Mouse (Mus musculus): Measurements from ENCODE around the gene Sorcs3.

The Sorcs3 gene

GRCm38 (mm10) chr19:48205929-48206814 is at the start of gene Sorcs3:
Gene Sorcs3, plus strand, starts transcription at chr19:48206025.
- DNase-seq (ENCODE audit: low spot score in 2 of 2) = no peak

DNA sequence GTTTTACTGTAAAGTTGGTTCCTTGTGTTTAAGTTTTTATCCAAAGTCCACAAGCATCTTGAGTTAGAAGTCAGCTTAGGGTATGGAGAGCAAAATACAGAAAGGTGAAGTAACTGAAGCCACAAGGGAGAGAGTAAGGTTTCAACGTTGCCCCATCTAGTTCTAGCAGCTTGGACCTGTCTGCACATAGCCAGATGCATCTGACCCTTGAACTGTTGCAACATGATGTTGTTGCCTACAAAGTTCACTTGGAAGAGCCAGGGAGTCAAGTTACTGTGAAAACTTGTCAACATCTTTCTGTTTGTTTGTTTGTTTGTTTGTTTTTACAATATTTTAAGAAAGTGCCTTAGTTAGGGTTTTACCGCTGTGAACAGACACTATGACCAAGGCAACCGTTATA is 40.5 kb upstream of the Sorcs3 start:
- DNase-seq (ENCODE audit: low spot score in 2 of 2) = no peak

DNA sequence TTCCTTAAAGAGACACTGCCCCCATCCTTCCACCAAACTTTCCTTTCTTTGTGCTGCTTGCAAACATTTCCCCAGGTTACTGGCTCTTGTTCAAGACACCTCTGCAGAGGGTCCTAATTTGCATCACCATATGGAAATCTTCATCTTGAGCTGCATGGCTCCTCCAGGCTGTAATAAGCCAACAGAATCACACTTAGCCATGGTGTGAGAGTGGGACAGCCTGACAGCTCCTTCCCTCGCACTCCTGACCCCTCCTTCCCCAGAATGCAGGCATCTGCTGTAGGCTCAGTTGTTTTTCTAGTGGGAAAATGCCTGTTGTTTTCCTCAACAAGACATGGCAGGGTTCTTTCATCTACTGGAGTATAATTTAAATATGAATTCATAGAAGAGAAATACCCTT is 38.7 kb upstream of the Sorcs3 start:
- DNase-seq (ENCODE audit: low spot score in 2 of 2) = no peak

DNA sequence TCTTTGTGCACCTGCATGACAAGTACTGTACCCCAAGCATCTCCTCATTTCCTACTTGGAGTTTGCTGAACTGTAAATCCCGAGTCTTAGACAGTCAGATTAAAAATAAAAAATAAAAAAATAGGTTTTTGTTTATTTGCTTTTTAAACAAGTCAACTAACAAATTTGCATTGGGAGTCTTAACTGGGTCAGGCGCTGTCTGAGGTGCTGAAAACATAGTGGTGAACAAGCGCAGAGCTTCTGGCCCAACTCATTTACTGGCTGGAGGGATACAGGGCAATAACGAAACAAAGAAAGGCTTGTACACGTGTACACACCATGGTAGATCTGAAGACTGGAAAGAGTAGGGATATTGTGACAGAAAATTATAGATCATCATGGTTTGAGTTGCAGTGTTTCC is 37.5 kb upstream of the Sorcs3 start:
- no peak for DNase-seq (ENCODE audit: low spot score in 2 of 2)

DNA sequence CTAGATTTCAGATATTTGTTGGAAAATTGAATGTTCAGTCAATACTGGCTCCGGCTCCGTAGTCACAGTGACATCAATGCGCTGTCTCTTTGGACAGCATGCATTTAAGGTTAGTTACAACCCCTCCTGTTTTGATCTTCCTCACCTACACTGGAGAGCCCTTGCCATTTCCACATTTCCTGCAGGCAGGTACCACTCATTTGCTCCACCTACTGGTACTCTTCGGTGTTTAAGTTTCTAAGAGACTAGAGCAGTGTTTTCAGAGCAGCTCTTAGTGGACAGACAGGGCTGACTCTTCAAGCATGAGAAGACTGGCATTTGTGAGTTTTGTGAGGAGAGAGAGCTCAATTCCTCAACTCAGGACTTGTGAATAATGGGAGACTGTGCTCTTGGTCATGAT is 31.1 kb upstream of the Sorcs3 start:
- no peak for DNase-seq (ENCODE audit: low spot score in 2 of 2)

DNA sequence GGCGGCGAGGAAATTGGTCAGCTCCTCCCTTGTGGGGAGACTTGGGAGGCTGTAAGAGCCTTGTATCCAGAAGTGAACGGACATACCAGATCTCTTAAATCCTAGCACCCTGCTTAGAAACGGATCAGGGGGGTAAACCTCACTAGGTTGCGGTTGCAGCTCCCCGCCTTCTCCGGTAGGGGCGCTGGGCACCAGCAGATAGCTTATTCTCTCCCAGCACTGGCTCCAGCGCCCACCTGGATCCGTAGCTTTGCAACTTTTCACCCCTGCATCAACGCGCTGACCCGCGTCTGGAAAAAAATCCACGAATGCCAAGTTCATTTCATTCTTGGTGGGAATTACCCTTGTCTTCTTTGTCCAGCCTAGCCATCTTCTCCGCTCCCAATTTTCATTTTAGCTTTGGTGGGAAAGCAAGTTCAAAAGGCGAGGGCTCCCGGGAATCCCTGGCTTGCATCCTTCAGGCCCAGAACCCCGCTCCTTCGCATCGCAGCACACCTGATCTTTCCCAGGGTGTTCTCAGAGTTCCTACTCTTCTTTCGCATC is 1.8 kb upstream of the Sorcs3 start:
- DNase-seq (ENCODE audit: low spot score in 2 of 2) = no peak

GRCm38 (mm10) chr19:48204476-48204875 is 1.3 kb upstream of the Sorcs3 start:
- no peak for DNase-seq (ENCODE audit: low spot score in 2 of 2)

DNA sequence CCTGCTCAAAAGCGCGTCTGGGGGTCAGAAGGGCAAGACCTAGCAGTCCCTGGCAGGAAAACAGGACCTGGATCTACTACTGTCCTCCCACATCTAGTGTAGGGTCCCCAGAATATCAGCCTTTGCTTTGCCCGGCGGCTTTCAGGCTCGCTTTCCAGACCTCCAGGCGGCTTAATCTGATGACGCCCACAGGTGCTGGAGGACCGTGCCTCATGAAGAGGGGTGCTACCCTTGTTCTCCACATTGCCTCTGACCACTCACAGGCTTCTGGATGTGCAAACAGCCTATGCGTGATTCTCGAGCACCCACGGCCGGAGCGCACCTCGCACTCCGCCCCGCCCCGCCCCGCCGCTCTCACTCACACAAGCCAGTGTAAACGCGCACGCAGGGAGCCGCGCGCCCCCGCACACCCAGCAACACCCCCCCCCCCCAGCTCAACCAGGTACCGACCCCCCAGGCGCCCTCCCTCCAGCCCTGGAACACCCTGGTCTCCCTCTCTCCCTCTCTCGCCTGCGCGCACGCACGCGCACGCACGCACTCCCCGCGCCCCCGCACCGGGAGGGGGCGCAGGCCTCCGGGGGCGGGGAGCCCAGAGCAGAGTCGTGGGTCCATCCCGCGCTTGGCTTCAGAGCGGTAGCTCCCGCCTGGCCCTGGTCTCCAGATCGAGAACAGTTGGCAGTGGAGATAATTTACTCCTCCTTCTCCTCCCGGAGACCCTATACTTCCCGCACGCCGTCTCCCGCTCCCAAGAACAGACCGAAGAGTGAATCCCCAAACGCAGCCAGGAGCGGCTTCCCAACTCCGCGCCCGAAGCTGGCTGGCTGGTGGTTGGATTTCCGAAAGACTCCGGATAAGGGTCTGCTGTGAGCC is 698 bp upstream of the Sorcs3 start:
- no peak for DNase-seq (ENCODE audit: low spot score in 2 of 2)

DNA sequence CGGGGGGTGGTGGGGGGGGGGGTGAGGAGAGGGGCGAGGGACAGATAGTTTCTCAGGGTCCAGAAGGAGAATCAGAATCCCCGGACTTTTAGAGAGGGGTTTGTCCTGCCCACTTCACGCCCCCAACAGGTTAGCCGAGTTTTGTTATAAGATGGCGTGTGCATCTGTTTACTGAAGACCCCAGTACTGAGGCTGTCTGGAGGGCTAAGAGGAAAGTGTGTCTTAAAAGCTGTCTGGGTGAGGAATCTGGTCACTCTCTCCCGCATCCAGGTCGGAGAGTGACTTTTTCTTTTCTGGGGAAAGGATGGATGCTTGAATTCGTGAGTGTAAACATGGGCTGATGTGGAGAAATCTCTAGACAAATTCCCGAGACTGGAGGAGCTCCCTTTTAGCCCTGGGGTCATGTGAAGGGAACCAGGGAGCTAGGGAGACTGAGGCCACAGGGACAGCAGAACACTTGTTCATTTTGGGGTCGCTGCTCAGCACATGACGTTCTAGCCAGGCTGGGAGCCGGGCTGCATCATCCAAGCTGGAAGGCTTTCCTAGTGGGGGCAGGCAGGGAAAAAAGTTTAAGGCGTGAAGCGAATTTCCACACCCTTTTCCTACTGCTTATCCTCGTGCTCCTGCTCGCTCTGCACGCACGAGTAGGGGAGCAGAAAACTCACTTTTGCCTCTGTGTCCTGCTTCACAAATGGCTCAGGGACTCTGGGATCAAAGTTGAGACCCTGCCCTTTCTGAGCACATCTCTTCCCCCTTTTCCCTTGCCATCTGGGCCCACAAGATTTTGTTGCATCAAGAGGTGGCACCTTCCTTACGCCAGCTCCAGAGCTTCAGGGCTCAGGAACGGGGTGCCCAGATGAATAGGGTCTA is 1.3 kb downstream of the Sorcs3 start:
- no peak for DNase-seq (ENCODE audit: low spot score in 2 of 2)

DNA sequence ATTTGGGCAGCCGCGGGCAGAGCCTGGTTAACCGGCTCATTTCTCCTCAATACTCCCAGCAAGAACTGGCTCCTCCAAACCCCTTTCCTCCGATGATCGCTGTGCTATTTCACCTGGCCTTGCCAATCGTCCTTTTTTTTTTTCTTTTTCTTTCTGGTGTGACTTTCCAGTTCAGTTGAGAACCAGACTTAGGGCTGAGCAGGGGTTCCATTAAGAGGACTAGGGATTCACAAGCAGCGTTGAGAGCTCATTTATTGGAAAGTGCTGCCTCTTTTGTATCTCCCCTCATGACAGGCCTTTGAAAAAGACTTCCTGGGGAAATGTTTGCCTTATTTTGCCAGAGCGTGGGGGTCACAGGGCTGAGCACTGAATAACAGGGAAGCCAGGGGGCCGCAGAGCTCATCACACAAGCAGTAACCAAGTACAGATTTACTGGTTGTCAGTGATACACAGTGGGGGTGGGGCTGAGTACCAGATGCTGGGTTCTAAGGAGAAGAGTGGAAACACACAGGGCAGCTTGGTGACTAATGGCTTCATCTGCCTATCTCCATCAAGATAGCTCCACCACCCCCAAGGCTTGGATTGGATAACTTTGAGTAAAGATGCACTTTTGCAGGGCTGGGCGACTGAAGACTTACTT is 2.0 kb downstream of the Sorcs3 start:
- no peak for DNase-seq (ENCODE audit: low spot score in 2 of 2)

GRCm38 (mm10) chr19:48215379-48215778 is 9.6 kb downstream of the Sorcs3 start:
- DNase-seq (ENCODE audit: low spot score in 2 of 2) = no peak

- DNase-seq (ENCODE audit: low spot score in 2 of 2) = no peak
These were observed 32.1 kb downstream of the Sorcs3 start for GRCm38 (mm10) chr19:48237786-48238372.

DNA sequence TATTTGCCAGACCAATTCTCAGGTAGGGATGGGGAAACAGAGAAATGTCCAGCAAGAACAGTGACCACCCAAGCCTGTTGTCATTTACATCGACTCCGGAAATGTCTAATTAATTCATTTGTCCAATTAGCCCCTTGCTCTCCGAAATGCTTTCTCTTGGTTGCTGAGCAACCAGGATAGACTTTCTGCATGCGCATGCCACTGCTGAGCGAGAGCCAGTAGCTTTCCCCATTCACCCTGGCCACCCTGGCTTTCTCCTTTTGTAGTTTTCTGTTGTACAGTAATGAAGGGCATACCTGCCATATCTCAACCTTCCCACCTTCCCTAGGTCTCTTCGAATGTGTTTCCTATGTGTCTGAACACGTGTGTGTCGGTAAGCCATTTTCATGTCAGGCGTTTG is 32.6 kb downstream of the Sorcs3 start:
- no peak for DNase-seq (ENCODE audit: low spot score in 2 of 2)

DNA sequence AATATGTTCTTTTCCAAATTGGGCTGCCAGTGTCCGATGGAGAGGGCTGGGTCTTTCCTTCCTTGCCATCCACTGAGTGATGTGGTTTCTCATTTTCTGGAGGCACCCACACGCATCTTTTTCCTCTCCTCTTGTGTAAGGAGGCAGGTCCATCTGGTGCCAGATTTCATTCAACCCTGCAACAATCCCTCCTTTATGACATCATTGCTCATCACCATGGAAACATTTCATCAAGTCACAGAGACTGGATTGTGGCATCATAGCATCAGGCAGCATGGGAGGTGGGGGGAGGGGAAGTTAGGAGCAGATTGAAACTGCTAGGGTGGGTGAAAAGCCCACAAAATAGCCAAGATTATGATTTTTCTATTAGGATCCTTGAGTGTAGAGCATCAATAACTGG is 35.1 kb downstream of the Sorcs3 start:
- no peak for DNase-seq (ENCODE audit: low spot score in 2 of 2)

DNA sequence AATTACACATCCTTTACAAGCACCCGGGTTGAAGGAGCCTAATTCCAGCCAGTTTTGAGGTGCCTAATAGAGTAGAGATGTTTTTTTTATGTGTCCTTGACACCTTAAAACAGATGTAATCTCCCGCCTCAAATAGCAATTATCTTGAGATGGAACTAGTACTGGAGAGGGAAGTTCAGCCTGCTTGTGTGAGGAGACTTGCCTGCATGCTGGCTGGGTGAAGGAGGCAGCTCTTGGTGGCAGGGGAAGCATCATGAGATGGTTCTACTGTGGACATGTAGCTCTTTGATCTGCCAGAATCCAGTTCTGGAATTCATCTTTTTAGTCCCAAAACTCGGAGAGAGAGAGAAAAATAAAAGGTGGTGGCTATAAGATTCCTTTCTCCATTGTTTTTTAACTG is 38.2 kb downstream of the Sorcs3 start:
- no peak for DNase-seq (ENCODE audit: low spot score in 2 of 2)

GRCm38 (mm10) chr19:48259223-48259622 is 53.4 kb downstream of the Sorcs3 start:
- DNase-seq (ENCODE audit: low spot score in 2 of 2) = no peak

GRCm38 (mm10) chr19:48260671-48261070 is 54.8 kb downstream of the Sorcs3 start:
- no peak for DNase-seq (ENCODE audit: low spot score in 2 of 2)

DNA sequence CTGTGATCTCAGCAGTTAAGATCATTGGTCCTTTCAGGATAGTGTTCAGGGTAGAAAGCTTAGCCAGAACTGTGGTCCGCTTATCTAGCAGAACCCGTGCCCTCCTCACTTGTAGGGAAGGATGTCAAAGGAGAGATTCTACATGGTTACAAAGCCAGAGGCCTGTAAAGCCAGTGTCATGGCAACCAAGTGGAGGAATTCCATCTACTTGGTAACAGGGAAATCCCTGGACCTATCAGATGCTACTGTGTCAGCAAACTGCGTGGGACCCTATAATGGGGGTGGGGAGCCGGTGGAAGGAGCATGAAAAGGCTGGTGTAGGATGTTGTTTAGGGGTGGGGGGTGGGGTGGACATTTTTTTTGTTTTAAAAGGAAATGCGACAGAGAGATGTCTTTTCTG is 57.9 kb downstream of the Sorcs3 start:
- no peak for DNase-seq (ENCODE audit: low spot score in 2 of 2)

- DNase-seq (ENCODE audit: low spot score in 2 of 2) = no peak
These were observed 74.4 kb downstream of the Sorcs3 start for GRCm38 (mm10) chr19:48280273-48280672.

DNA sequence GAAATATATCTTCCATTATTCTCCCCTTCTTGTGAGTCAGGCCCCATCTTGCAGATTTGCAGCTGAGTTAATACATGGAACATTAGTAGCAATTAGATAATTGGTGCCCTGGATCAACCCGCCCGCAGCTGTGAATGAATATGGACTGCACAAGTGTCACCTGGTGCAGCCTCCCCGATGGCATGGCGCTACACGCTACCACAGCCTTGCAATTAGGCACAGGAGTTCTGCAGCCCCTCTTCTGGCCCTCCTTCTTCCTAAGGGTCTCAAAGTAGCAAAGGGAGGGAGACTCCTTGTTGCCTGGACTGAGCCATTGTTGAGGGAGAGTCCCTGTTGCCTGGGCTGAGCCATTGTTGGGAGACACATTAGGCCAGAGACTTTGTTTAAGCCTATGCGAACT is 76.4 kb downstream of the Sorcs3 start:
- no peak for DNase-seq (ENCODE audit: low spot score in 2 of 2)

- DNase-seq (ENCODE audit: low spot score in 2 of 2) = no peak
These were observed 77.4 kb downstream of the Sorcs3 start for GRCm38 (mm10) chr19:48283217-48283616.
